Comparison of ENCODE assay signal across 13 mouse cellular contexts in the genomic region with DNA sequence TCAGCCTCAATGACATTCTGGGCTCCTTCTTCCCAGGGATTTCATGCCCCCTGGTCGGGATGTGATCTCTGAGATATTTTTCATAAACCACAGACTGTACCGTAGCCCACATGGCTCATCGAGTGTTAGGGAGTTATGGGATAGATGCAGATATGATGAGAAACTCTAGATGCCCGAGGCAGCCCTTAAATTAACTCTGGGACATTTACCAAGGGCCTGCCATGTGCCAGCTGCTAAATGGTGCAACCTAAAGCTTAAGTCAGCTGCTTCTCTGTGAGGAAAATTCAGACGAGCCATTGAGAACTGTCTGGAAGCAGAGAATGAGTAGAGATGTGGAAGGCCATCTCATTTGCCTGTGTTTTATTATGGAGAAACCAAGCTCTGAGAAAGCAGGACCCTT.
"Had no signal": no experiment of that assay in that cellular context is flagged by ENCODE, and none has a peak within 500 bp of the region (broad histone marks: within the 10 kb centered on the region; RNA-seq: fewer than 3 reads in every experiment).

No protein-coding gene starts in this region.

- H3K9me3 ChIP-seq: kidney, embryonic 15.5 days; limb, embryonic 10.5 days; liver, embryonic 15.5 days had no signal

- H3K27ac ChIP-seq: kidney, embryonic 15.5 days; limb, embryonic 10.5 days; liver, embryonic 15.5 days had no signal

- H3K4me3 ChIP-seq: kidney, embryonic 15.5 days; left cerebral cortex, adult 2 months; limb, embryonic 10.5 days; liver, embryonic 15.5 days had no signal

- H3K27me3 ChIP-seq: kidney, embryonic 15.5 days; liver, embryonic 15.5 days had no signal

- DNase-seq: kidney, postnatal 14 days; lung, adult 2 months; lung, postnatal 36 days; midbrain, embryonic 14.5 days; right cerebral cortex, adult 18-20 months; right cerebral cortex, postnatal 25 days; thymus, postnatal 36 days had no signal

- H3K4me2 ChIP-seq: kidney, embryonic 15.5 days; liver, embryonic 11.5 days; liver, embryonic 15.5 days had no signal

- H3K9ac ChIP-seq: kidney, embryonic 15.5 days; liver, embryonic 15.5 days had no signal

- H3K36me3 ChIP-seq: kidney, embryonic 15.5 days; limb, embryonic 10.5 days; liver, embryonic 15.5 days had no signal

- H3K4me1 ChIP-seq: liver, embryonic 15.5 days had no signal

- ATAC-seq: lung, postnatal 0 days had no signal
